Mouse (Mus musculus) cerebellum, postnatal 25 days (tissue): Measurements from ENCODE around the gene Adamts18.
A peak's percentile ranks its signal among the peaks of the same experiment; 100 is the strongest.

ENCODE experiments used
- DNase-seq, 2 experiments: peaks; one replicate each; pipeline ENCODE4 v3.0.0; 2021; ENCODE audit warnings: mixed read lengths in 2 of 2

Gene Adamts18

DNA sequence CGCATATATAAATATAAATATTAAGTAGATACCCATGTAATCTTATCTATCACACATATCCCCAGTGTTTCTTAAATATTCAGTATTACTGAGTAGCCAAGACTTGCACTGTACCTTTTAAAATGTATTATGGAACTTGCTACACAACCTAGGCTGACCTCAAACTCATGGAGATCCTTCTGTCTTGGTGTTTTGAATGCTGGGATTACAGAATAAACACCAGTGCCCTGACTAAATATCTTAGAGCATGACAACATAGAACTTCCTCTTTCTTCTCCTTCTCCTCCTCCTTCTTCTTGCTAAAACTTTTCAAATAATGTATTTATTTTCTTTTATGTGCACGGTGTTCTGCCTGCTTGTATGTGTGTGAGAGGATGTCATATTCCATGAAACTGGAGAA lies 95.4 kb downstream of the Adamts18 start:
- no peak for DNase-seq

DNA sequence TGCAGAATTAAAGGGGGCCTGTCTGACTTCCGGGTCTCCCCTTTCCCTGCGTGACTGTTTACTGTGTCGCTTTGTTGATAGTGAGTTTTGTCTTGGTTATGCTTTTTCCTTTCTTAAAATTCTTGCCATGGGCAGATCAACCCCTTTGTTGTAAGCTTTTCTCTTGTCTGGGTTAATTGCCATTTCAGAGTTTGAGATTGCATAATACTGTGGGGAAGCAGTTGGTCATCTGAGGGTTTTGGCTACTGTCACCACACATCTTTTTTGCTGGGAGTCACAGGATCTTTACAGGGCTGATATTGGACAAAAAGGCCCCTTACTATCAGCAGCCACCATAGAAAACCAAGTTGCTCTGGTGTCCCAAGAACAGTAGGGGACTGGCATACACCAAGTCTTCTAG lies 96.2 kb downstream of the Adamts18 start:
- no peak for DNase-seq

DNA sequence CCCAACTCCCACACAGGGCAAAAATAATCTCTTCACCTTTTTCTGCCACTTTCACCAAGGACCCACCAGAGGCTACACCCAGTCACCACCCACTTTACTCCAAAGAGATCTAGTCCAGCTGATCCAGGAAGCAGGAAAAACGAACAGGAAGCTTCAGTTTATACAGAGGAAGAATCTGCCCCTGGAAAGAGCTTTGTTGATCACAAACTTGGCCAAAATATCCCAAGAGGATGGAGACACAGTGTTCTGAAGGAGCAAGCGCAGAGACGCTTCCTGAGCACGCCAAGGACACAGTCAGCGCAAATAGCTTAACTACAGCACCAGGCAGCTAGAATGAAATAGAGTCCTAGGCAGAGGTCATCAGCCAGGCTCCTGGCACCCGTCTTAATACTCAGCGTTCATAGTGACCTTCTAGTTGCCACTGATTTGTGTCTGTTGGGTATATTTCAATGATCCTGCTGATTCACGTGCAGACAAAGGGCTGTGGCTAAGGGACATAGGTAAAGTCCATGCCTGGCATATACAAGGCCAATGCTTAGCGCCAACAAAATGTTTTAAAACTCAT lies 113.0 kb downstream of the Adamts18 start:
- DNase-seq, result no peak

DNA sequence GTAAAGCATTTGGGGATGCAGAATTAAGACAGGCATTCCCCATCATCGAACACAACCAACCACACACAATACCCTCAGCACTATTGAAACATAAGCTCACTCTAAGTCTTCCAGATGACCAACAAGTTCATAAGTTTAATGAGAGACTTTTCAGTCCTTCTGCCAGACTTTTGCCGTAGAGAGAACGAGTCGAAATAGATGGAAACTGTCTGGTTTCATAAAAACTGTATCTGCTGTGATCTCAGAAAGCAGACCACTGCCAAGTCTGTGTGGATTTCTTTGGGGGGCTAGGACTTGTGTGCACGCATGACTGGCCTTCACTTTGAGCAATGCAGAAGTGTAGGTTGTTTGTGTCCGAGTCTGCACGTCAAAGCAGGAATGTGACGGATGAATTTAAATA lies 123.2 kb downstream of the Adamts18 start:
- no peak for DNase-seq

DNA sequence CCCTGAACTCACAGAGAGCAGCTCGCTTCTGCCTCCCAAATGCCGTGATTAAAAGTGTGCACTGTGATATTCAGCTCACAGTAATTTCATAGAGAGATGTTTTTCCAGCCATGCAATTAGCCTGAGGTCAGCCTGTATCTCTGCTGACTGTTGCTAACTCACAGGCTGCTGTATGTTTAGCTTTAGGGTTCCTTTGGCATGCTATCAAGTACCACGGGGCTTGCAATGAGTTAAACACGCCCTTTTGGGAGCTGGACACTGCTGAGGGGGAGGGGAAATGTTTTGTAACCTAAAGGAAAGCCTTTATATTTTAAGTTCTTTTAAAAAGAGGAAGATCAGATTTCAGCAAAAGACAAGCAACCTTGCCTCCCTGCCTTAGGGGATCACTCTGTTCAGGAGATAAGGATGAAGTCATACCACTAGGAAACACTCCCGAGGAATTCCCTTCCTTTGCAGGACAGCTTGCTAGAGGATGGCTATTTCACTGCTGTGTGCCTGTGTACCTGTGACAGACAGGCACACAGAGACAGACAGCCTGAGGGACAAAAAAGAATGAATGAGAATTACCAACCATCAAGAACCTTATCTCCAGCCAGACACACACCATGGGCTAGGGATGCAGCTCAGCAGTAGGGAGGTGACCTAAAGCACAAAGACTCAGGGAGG lies 124.5 kb downstream of the Adamts18 start:
- no peak for DNase-seq

DNA sequence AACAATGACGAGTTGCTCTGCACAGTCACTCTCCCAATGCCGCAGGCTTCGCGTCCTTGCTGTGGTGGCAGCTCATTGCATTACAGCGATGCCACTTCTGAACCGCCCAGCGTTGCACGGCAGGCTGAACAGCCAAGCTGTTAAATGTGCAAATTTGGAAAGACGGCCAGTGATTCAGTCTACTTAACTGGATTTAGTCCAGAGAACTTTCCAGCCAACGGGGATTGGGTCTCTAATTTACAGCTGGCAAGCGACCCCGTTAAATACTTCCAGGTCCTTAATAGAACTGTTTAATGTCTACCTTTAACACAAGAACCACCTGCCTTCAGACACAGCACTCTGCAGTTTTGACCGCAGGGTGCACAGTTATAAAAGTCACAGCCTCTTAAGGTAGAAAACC lies 127.1 kb downstream of the Adamts18 start:
- DNase-seq, result peak; percentile 21 to 43

DNA sequence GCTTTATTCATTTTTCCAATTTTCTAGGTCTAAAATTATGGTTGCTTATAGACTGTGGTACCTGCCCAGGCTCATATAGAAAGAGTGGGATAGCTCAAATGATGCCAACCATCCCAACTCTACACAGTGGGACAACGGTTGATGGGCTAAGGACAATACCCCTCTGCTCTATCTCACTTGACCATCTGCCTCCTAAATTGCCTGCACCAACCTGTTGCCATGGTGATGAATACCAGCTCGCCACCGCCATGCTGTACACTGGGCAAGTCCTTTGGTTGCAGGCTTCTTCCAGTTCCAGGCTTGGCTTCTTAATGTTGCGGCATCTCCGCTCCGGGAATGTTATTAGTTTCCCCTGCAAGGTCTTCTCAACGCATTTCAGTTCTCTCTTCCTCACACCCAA lies 143.6 kb downstream of the Adamts18 start:
- no peak for DNase-seq

DNA sequence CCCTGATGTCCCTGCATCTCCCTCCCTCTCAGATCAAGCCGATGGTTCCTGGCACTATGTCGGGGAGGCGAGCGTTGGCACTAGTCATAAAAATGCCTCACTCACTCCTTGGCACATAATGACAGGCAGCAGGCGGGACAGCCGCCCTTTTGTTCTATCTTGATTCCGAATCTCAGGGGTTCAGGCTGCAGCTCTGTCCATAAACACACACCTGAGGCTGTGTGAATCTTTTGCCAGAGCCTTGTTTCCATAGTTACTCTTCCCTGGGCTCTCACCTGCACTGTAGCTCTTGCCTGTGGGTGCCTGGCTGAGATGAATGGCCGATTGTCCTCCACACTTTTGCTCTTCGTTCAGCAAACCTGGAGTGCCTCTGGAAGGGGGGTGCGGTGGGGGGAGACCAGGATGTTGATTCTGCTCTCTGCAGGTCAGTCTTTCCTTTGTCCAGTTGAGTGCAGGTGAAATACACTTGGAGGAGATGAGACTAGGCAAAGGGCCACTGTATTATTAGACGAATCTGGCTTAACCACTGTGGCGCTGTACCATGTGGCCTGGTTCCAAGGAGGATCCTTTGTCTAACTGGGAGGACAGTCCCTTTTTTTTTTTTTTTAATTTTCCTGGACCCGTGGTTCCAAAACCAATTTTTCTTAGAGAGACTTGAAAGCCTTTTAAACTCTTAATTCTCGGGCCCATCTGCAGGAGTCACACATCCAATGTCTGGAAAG lies 156.8 kb downstream of the Adamts18 start:
- peak; percentile 38 to 68 for DNase-seq

DNA sequence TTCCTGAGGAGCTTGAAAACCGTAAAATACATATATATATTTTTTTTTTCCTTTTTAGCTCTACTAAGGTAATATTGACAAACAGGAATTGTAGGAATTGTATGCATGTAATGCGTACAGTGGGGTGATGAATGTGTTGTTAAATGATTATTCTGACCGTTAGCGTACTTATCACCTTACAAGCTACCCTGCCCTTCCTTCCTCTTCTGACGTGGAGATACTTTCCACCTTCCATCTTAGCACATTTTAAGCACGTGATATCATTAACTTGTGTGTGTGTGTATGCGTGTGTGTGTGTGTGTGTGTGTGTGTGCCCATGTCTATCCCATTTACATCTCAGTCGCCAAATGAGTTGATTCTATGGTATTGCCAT lies 160.0 kb downstream of the Adamts18 start:
- DNase-seq, result no peak

DNA sequence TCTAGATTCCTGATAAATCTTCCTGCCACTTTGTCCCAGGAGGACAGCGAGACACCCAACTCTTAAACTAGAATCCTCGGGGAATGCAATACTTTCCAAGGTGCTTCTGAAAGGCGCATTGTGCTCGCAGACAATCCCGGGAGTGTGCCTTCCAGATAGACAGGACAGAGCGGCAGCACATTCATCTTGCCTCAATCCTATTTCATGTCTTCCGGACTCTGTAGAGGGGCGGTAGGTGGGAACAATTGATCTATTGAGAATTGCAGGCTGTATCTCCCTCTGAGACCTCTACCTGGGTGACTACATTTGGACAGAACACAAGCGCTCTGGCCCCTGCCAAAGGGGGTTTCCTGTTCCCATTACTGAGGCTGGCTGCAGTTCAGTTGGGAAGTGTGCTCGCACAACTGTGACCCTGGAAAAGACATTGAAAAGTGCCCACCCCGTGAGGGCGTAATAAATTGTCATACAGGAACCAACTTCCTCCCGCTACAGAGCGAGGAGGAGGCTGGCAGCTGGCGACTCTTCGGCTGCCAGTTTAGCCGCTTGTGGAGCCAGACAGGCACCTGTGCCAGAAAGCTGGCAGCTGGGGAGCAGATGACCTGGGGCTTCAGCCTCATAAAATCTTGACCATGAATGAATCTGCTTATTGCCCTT lies 160.5 kb downstream of the Adamts18 start:
- DNase-seq, result peak; percentile 40 to 69

DNA sequence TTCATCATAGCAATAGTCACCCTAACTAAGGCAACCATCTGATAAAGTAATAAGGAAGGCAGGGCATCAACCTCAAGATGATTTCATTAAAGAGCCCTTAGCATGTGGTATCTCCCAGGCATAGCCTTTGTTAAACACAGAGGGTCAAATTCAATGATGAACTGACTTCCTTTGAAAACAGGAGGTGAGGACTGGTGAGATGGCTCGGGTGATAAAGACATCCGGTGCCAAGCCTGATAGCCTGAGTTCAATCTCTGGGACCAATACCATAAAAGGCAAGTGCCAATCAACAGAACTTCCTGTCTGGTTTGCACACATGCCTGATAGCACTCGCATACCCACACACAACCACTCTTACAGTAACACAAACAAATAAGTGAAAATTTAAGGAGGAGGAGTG lies 169.2 kb downstream of the Adamts18 start:
- no peak for DNase-seq

DNA sequence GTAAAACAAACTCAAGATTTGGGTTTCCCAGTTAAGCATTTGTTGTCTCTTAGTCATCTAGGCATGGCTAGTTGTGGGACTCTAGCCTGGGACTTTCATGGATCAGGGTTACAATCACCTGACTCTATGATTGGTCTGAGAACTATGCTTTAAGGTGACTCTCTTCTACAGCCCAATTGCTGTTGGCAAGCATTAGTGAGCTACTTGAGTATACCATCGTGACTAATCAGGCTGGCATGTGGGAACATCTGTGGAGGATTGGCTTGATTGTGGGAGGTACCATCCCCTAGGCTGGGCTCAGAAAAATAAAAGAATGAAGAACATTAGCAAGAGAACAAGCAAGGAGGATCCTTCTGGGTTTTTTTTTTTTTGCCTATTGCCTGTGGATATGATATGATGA lies 171.7 kb downstream of the Adamts18 start:
- DNase-seq, result no peak

DNA sequence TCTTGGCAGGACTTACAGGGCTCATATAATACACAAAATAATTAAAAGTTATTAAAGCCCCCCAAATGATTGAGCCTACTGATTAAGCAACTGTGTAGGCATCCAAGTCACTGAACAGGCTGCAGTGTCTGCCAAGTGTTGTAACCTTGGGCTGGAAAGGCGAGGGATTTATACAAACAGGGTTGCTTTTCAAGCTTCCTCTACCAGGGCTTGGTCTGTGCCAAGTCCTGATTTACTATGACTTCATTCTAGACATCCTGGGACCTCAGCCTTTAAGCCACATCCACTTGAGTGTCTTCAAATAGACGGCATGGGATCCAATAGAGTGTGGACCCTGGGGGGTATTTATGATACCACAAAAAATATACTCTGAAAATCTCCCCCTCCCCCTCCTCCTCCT lies 173.3 kb downstream of the Adamts18 start:
- DNase-seq, result no peak

DNA sequence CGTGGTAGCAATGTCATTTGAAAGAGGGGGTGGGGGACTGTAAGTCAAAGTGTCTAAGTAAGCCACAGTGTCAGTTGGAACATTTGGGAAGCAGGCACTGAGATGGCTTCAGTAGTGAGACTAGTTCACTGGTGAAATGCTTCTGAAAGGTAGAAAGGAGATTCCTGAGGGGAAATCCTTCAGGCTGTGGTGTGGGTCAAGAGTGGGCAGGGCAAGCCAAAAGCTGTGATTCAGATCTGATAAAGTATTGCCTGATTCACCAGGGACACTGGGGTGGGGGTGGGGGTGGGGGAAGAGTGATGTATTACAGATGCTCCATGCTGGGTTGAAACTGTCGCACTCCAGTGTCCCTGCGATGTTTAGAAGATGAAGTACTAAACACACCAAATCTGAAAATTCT lies 173.9 kb downstream of the Adamts18 start:
- no peak for DNase-seq

DNA sequence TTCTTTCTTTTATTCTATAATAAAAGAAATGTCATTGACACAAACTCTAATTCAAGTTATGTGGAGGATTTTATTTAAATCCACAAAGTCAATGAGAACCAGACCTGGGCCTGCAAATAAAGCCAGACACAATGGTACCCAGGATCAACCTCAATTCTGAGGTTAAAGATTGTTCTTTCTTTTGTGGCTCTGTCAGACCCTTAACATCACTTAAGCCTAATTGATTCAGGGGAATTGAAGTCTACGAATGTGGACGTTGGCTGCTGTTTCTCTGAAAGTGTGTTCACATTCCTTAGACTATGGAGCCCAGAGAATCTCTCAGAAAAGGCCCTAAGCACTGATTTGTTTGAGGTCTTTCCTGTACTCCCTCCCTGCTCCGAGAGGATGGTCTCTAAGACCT lies 175.2 kb downstream of the Adamts18 start:
- no peak for DNase-seq

DNA sequence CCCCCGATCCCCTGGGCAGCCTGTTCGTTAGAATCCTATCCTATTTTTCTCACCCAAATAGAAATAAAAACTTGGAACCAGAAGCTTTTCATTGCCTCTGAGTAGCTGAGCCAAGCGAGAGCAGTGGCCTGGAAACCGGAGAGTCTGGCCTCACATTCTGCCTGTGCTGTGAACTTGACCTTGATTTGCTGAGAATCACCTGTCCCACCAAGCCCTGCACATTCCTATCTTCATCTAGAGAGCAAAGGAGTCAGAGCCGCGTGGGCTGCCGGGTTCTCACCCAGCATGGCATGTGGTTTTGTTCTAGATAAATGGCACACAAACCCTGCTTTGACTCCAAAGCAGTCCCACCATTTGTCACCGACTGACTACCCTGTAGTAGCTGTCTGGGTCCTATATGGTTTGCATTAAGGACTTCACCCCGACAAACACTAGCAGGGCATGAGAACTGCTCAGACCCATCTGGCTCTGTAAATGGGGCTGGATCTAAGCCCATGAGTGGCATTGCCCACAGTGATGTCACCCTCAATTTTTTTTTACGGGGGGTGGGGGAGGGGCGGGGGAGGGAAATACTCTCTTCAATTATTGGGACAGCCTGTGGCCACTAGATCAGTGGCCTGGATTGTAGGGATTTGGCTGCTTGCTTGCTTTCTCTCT lies 175.8 kb downstream of the Adamts18 start:
- DNase-seq, result peak; percentile 25 to 38

DNA sequence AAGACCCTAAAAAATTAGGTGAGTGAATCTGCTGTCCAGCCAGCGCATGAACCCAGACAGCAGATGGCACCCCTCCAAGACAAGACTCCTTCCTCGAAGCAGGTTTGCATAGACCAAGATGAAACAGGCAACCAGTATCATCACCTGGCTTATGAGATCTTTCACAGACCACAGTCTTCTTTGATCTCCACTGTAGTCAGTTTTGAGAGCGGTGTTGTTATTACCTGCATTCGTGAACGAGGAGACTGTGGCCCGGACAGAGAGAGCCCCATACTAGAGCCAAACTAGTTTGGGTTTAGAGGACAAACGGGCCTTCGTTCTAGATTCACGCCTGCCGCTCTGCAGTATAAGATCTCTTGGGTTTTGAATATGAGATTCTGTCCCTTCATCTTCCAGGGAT lies 178.6 kb downstream of the Adamts18 start:
- DNase-seq, result no peak

DNA sequence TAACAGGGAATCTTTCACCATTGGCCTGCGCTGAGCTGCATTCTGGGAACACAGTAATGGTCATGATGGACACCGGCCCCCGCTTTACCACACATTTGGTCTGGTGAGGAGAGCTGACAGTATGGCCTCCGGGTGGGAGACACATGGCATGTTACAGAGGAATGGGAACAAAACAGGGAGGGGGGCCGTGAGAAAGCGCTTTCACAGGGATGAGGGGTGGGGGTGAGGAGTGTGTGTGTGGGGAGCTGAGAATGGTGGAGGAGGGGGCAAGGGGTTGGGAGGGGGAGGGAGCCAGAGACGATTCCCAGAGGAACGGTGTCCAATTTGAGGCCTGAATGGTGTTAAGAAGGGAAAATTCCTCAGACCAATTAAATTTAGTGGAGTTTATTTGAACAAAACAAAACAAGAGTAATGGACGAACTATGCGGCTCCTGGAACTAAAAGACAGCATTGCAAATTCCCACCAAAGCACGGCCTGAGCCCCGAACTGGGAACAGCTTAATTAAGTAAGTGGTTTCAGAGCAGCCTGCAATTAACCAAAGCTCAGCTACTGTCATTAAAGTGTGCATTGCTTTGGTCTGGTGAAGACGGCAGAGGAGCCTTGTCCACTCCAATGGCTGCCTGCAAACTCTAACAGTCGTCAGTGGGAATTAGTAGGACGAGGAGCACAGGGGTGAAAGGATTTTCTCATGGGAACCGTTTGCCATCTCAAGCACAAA lies 181.7 kb downstream of the Adamts18 start:
- DNase-seq, result no peak

DNA sequence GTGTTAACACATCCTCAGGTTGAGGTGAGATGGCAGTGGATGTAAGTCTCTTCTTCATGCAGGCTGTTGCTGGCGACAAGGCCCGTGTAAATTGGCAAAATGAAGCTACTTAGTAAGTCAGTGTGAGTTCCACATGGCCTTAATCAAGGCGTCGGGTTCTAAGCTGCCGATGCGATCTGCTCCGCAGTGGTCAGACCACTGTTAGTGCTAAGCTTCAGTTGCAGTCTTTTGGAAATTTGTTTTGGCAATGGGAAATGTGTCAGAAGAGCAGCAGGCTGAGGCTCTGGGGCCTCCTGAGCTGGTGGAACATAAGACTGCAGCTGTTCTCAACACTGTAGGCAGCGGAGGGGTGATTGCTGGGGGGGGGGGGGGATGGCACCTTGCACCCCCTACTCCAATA lies 182.6 kb downstream of the Adamts18 start:
- no peak for DNase-seq

DNA sequence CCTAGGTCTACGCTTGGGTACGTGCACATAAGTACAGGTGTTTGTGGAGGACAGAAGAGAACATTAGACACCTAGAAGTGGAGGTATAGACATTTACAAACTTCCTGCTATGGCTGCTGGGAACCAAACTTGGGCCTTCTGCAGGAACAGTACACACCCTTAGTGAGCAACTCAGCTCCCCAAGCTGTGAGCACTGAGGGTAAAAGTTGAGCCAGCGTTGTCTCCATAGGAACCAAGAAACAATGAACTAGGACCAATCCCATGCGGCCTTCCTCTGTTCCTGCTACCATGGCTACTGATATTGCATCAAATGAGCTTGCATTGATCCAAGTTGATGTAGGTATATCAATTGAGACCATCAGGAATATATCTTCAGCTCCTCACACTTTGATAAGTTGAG lies 183.5 kb downstream of the Adamts18 start:
- DNase-seq, result no peak

DNA sequence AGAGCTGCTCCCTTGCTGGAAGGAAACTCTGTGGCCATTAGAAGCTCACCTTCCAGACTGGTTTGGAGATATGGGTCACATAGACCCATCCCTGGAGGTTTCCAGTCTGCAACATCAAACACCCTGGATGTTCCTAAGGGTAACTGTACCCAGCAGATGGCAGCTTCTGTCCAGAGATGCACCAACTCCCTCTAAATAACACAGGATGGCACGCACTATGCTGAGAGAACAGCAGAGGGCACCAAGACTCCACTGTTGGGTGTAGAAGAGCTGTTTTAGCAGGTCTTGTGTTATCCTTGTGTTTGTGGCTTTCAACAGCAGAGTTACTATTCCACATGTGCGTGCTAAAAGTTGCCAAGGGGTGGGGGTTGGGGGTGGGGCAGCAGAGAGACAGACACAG lies 184.0 kb downstream of the Adamts18 start:
- peak; percentile 83 to 90 for DNase-seq

DNA sequence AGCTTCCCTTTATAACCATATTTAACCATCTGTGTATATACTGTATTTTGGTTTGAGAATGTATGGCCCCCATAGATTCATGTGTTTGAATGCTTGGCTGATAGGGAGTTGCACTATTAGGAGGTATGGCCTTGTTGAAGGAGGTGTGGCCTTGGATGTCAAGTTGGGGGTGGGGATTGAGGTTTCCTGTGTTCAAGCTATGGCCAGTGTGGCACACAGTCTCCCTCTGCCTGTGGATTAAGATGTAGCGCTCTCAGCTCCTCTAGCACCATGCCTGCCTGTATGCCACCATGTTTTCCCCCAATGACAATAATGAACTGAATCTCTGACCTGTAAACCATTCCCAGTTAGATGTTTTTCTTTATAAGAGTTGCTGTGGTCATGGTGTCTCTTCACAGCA lies 188.4 kb downstream of the Adamts18 start:
- no peak for DNase-seq
